Mouse (Mus musculus) heart, adult 11 months (tissue): Measurements from ENCODE around the gene Olfr599.
"Not testable (repeated sequence)": the region's sequence is repeated elsewhere in the genome, so short reads cannot be mapped to it uniquely, and the experiment has no call there.

Experiments
- DNase-seq: peaks from one replicate; pipeline ENCODE4 v3.0.0; 2022

Olfr599 gene

DNA sequence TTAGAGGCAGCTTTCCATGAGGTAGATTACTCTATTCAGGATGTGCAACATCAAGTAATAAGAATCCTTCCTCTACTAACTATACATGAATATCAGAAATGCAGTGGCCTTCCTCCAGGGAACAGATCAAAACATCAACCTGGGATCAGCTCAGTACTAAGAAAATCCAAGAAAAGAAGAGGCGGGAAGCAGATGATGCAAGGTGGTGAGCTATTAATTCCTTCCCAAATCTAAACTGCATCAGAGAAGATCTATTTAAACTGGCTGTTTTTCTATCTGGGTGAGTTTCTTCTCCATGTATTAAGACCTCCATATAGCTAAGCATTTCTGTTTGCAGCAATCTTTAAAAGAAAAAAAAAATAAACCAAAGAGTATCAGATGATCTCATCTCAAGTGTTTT lies at the start of gene Olfr599:
Olfr599 (plus strand) TSS at position 301 of the 400 bp plus-strand sequence.
- no peak for DNase-seq

GRCm38 (mm10) chr7:103305348-103305747 lies 30.4 kb upstream of the Olfr599 start, which contains the start of gene Olfr596:
Olfr596 (plus strand) TSS chr7:103305648.
- not testable (repeated sequence) for DNase-seq

- DNase-seq, result not testable (repeated sequence)
Observed at GRCm38 (mm10) chr7:103316015-103316414, 19.7 kb upstream of the Olfr599 start, which contains the start of gene Olfr597. Olfr597 (plus strand) TSS chr7:103316315.

DNA sequence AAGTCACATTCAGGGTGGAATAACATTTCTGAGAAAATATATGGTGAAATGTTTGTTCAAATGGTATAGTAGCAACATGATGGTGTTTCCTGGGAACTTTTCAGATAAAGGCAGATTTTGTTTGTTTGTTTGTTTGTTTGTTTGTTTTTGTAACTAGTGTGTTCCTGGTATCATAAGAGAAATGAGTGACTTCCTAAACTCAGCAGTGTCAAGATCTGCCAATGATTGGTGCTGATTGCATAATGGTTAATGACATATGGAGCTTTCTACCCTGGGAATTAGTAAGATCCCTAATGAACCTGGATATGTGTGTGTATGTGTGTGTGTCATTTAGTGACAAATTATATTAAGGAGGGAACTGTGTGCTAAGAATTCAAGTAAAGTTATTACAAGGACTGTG lies 12.4 kb upstream of the Olfr599 start, which contains the start of gene Olfr598:
Olfr598 (plus strand) TSS at position 301 of the 400 bp plus-strand sequence.
- no peak for DNase-seq

GRCm38 (mm10) chr7:103349569-103349968 lies 13.9 kb downstream of the Olfr599 start, which contains the start of gene Olfr600:
Olfr600 (minus strand) TSS chr7:103349669.
- no peak for DNase-seq

DNA sequence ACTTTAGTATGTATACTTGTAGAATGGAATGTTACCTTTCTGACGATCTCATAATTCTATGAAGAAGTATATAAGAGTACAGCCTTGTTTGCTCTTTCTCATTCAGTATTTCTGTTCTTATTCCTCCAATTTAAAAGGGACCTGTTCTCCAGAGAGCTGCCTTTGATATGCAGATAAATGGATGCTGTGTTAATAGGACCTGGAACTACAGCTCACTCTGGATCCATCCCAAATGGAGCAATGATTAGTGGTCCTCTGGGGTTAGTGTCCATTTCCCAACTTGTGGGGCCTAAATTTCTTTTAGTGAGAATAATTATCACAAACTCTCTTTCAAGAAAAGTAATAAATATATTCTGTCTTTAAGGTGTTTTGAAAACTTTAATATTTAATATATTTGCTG lies 26.8 kb downstream of the Olfr599 start, which contains the start of gene Olfr601:
Olfr601 (minus strand) TSS at position 101 of the 400 bp plus-strand sequence.
- no peak for DNase-seq

- DNase-seq, result no peak
Observed at GRCm38 (mm10) chr7:103386077-103386476, 50.4 kb downstream of the Olfr599 start, which contains the start of gene Olfr603. Olfr603 (minus strand) TSS chr7:103386177.
